Mouse (Mus musculus) stomach, postnatal 0 days (tissue): ENCODE data around the gene Prkaa2.

Experiments
- CTCF ChIP-seq: IDR thresholded peaks from 2 replicates; pipeline ENCODE4 v1.5.1; 2016; ENCODE audit warnings: antibody characterized with exemption, low read depth, mild to moderate bottlenecking, moderate library complexity
- EP300 ChIP-seq: optimal IDR thresholded peaks from 2 replicates; pipeline ENCODE3; 2016; ENCODE audit warnings: antibody characterized with exemption

DNA sequence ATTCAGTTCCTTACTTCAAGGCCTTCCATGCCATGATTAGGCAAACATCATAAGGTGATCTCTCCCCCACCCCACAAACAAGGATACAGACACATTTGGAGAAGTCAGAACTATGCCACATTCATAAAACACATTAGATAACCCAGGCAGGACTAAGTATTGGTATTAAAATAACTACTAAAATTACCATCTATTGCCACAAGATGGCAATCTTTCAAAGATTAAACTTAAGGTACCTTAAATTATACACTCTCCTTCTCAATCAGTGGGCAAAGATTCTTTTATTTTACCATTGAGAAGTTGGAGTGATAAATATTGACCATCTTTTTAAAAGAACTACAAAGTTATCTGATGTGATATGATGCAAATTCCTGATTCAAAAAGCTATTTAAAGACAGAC lies 75.4 kb downstream of the Prkaa2 start:
- TF ChIP-seq EP300 (no peak), CTCF (peak; percentile 64)
